Comparison of ENCODE assay signal across 8 mouse cellular contexts in the genomic region with DNA sequence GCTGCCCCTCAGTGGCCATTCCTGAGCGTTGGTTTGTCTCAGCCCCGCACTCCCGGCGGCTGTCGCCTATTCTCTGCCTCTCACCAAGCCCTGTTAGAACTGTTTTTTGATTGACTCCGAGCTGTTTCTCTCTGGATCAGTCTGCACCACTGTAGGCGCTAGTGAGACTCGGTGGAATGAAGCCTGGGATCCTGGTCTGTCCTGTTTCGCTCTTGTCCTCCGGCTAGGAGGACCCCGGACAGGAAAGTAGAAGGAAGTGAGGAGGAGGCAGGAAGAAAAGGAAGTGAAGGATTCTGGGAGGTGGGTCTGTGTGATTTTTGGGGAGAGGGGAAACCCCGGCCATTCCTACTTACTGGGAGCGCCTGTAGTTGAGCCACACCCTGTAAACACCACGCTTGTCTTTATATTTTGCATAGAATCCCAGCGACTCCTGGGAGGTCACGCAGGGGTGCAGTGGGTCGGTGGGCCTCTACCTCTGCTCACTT. TPM values are rescaled to one million over a fixed set of nuclear protein-coding genes. Genes with fewer than 3 reads are reported as not detected.
DNase-seq lines count a peak whose midpoint lies in the region.

No protein-coding gene starts in this region.

- DNase-seq in urinary bladder, postnatal 36 days (ENCODE audit: low spot score in 2 of 2): peak; percentile 50 to 60
- no peak for DNase-seq in urinary bladder, adult 2 months (ENCODE audit: low spot score)
- peak; percentile 63 for DNase-seq in cerebellum, adult 9-11 months
- peak; percentile 72 to 73 for DNase-seq in heart, adult 9 months (ENCODE audit: low spot score in 2 of 2)
- DNase-seq in kidney, adult 9 months: peak; percentile 74
- peak; percentile 77 for DNase-seq in lung, postnatal 10 days
- peak; percentile 55 for DNase-seq in skeletal muscle tissue, adult 2 months (ENCODE audit: low read depth, low spot score)
- no peak for DNase-seq in gastrocnemius, postnatal 36 days

- intact Hi-C loops in gastrocnemius, postnatal 36 days (cut with DNase I): loop anchor here (10.0 kb wide), 1 partner anchor 53 kb away; no protein-coding TSS in a partner anchor

RNA-seq across cellular contexts. Expression of gene Pheta1, which starts 0.7 kb away (rescaled TPM):
- 11.3 and 12.2 TPM in 2 replicates for polyA plus RNA-seq in urinary bladder, adult 2 months (2012; rRNA removed)
- total RNA-seq in gastrocnemius, postnatal 36 days (2021): 1 to 10 TPM; 4.5 to 6.0 TPM

RNA-seq across cellular contexts. Expression of gene Sh2b3, which starts 10.6 kb away (rescaled TPM):
- polyA plus RNA-seq in urinary bladder, adult 2 months (2012; rRNA removed): 22.2 and 25.8 TPM in 2 replicates
- 10 to 100 TPM; 13.5 TPM for total RNA-seq in gastrocnemius, postnatal 36 days (2021)

Comparison
In these comparisons a context has a peak if more than half of its experiments do, and no peak if none do; other contexts are left out.
1. DNase-seq: peak in urinary bladder, postnatal 36 days (2 of 2), cerebellum, adult 9-11 months (single experiment), heart, adult 9 months (2 of 2), kidney, adult 9 months (single experiment), lung, postnatal 10 days (single experiment) and skeletal muscle tissue, adult 2 months (single experiment); none in urinary bladder, adult 2 months (single experiment) and gastrocnemius, postnatal 36 days (0 of 2).